Mouse (Mus musculus) lung, embryonic 16.5 days (tissue): ENCODE results near the gene Vangl2. TPM values are rescaled to one million over a fixed set of nuclear protein-coding genes. Genes with fewer than 3 reads are reported as not detected.
A peak's percentile ranks its signal among the peaks of the same experiment; 100 is the strongest.

Source experiments
- ATAC-seq: fragments of 200-750 bp; cut with Nextera tagmentation; 2 replicates; pipeline ENCODE4 v1.8.0; 2017; ENCODE audit warnings: low read depth, mild to moderate bottlenecking, moderate library complexity
- H3K27ac ChIP-seq: fragments of 300-500 bp; sonication (generic); 2 replicates; pipeline ENCODE4 v1.5.1; 2014; ENCODE audit warnings: mild to moderate bottlenecking, control low read depth, low read length
- H3K27me3 ChIP-seq: fragments of 300-500 bp; sonication (generic); 2 replicates; pipeline ENCODE4 v1.6.1; 2014; ENCODE audit warnings: low read depth, low read length, mixed read lengths; ENCODE audit not compliant: control insufficient read depth, insufficient read depth
- H3K36me3 ChIP-seq: fragments of 300-500 bp; sonication (generic); 2 replicates; pipeline ENCODE4 v1.6.1; 2014; ENCODE audit warnings: low read length; ENCODE audit not compliant: control insufficient read depth, insufficient read depth
- H3K4me1 ChIP-seq: fragments of 300-500 bp; sonication (generic); replicated peaks from 2 replicates; pipeline ENCODE4 v1.6.1; 2014; ENCODE audit warnings: low read length, mixed read lengths; ENCODE audit not compliant: control insufficient read depth, insufficient read depth
- H3K4me2 ChIP-seq: fragments of 300-500 bp; sonication (generic); 2 replicates; pipeline ENCODE4 v1.6.1; 2014; ENCODE audit warnings: low read depth, low read length, control low read depth
- H3K4me3 ChIP-seq: fragments of 300-500 bp; sonication (generic); 2 replicates; pipeline ENCODE4 v1.5.1; 2014; ENCODE audit warnings: mild to moderate bottlenecking, low read length, control low read depth
- H3K9ac ChIP-seq: fragments of 300-500 bp; sonication (generic); 2 replicates; pipeline ENCODE4 v1.6.1; 2014; ENCODE audit warnings: low read length, control low read depth
- H3K9me3 ChIP-seq: fragments of 300-500 bp; sonication (generic); 2 replicates; pipeline ENCODE4 v1.6.1; 2016; ENCODE audit warnings: low read length; ENCODE audit not compliant: control insufficient read depth
- WGBS: fragments of 180-500 bp; shearing (Covaris S2); extraction: QIAGEN DNeasy Blood & Tissue Kit; methylation state at CpG from one replicate; pipeline ENCODE4 v1.1.7; 2014; 5-methylcytosine and 5-hydroxymethylcytosine counted together
- polyA plus RNA-seq: library from polyadenylated mRNA; unstranded; fragments of >200 nt; fragmentation: Nextera tagmentation; extraction: Ambion mirVana; gene quantifications from 2 replicates; pipeline ENCODE4 v1.2.1, GENCODE M21; 2015

Vangl2 gene
- polyA plus RNA-seq, 1 experiment from 2014 or later: 12.2 TPM

GRCm38 (mm10) chr1:172019863-172020521 lies 8.3 kb downstream of the Vangl2 start:
- no peak for ATAC-seq
- 80% methylated on average over 10 of the region's 10 CpGs for WGBS
- H3K4me1 ChIP-seq: peaks cover 34% of the 10 kb centered on the region
- no peak overlapping the region for H3K9ac ChIP-seq
- H3K36me3 ChIP-seq: no peaks in the 10 kb centered on the region
- H3K4me2 ChIP-seq: no peak overlapping the region
- H3K27me3 ChIP-seq: no peaks in the 10 kb centered on the region
- H3K27ac ChIP-seq: 0 out of 2 replicates have a peak overlapping the region, but pooled peaks have one; percentile 18
- no peak overlapping the region for H3K4me3 ChIP-seq
- H3K9me3 ChIP-seq: no peaks in the 10 kb centered on the region

GRCm38 (mm10) chr1:172019339-172019738 lies 8.9 kb downstream of the Vangl2 start:
- Histone ChIP-seq H3K9ac (no peak overlapping the region), H3K36me3 (no peaks in the 10 kb centered on the region), H3K9me3 (no peaks in the 10 kb centered on the region), H3K27me3 (no peaks in the 10 kb centered on the region), H3K4me1 (peaks cover 30% of the 10 kb centered on the region), H3K27ac (0 out of 2 replicates have a peak overlapping the region, but pooled peaks have one; percentile 18), H3K4me2 (no peak overlapping the region), H3K4me3 (no peak overlapping the region)
- ATAC-seq: peak; percentile 59
- WGBS: 75% methylated on average over 4 of the region's 4 CpGs

DNA sequence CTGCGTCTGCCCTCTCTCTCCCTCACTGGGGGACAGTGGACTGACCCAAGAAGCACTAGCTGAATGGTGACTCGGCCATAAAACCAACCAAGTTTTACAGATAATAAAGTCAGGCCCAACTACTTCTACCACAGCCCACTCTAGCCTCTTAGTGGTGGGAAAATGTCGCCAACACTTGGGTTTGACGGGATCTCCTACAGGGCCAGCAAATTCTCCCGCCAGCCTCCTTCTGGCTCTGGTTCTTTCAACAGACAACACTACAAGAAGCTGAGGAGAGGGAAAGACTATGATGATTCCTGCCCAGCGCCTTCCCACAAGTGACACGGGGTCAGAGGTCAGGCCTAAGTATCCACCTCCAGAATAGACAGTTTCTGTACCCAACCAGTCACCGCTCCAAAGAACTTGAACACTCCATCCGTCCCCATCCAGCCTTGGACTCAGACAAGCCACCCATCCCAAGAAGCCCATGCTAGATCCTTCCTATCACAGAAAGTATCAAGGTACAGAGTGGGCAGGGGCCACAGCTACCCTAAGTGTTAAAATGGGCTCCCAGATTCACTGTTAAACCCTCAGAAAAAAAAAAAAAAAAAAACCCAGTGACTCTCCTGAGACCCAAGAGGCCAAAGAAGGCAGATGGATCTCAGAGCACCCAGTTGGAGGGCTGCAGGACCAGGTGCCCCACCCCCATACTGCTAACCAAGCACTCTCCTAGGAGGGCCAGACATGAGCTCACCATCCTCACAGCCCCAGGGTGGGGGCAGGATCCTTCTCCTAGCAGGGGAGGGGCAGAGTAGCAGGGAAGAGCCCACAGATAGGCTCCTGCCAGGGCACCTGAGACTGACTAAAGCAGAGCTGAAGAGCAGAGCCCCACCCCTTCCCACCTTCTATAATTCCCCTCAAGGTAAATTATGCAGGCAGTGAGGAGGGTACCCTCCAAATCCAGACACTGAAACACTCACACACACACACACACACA lies 9.6 kb downstream of the Vangl2 start:
- Histone ChIP-seq H3K9ac (no peak overlapping the region), H3K4me2 (no peak overlapping the region), H3K27ac (no peak overlapping the region; the same call in 1 of the 2 replicates), H3K9me3 (no peaks in the 10 kb centered on the region), H3K36me3 (no peaks in the 10 kb centered on the region), H3K4me3 (no peak overlapping the region), H3K27me3 (no peaks in the 10 kb centered on the region), H3K4me1 (peaks cover 28% of the 10 kb centered on the region)
- peak; percentile 41 for ATAC-seq
- WGBS: 84% methylated on average over 9 of the region's 9 CpGs

DNA sequence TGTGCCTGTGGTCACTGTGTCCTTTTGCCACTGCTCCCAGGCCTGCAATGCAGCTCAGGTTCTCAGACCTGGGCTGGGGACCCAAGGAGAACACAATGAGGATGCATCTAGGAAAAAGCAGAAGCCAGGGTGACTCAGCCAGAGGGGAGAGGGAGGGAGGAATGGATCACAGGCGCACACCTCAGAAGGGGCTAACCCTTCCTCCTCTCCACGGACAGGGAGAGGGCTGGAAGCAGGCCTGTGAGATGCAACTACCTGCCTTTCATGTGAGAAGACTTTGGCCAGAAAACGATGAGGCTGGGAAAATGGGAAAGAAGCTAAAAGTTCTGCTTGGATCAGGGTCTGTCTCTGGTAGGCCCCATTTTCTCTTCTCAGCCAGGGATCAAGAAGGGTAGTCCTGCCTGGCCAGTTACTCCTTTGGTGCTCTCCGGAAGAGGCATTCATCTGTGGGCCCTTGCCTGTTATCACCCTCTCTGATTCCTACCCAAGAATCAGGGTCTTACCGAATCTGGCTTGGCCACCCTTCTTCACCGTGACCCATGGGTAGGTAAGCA lies 10.7 kb downstream of the Vangl2 start:
- Histone ChIP-seq H3K9ac (no peak overlapping the region), H3K9me3 (no peaks in the 10 kb centered on the region), H3K27ac (no peak overlapping the region), H3K36me3 (no peaks in the 10 kb centered on the region), H3K4me2 (no peak overlapping the region), H3K4me1 (peaks cover 28% of the 10 kb centered on the region), H3K27me3 (no peaks in the 10 kb centered on the region), H3K4me3 (no peak overlapping the region)
- whole genome bisulfite sequencing: 77% methylated on average over 6 of the region's 6 CpGs
- no peak for ATAC-seq

GRCm38 (mm10) chr1:172016660-172017516 lies 11.4 kb downstream of the Vangl2 start:
- Histone ChIP-seq H3K4me3 (no peak overlapping the region), H3K9me3 (no peaks in the 10 kb centered on the region), H3K27ac (peak overlapping the region; percentile 44), H3K4me1 (peaks cover 28% of the 10 kb centered on the region), H3K27me3 (no peaks in the 10 kb centered on the region), H3K9ac (0 out of 2 replicates have a peak overlapping the region, but pooled peaks have one; percentile 3), H3K36me3 (no peaks in the 10 kb centered on the region), H3K4me2 (no peak overlapping the region)
- WGBS: 17% methylated on average over 6 of the region's 6 CpGs
- 0 out of 2 replicates have a peak, but pooled peaks have one; percentile 10 for ATAC-seq

DNA sequence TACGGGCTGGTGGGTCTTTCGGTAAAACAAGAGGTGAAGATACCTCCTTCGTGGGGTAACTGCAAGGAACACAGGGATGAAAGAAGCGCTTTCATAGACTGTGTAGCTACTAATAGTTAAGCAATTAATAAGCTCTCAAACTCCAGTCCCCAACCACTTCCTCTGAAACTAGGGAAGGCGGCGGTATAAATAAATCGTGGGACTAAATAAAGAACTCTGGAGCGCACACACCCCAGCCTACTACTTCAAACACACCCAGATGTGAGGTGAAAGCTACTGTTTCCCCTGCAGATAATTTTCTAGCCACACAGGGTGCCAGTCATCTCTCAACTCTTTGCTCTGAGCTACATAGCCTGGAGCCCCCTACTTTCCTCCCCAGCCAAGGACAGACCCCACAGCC lies 12.2 kb downstream of the Vangl2 start:
- no peak overlapping the region; the same call in 1 of the 2 replicates for H3K9ac ChIP-seq
- peaks cover 28% of the 10 kb centered on the region for H3K4me1 ChIP-seq
- ATAC-seq: no peak
- no peaks in the 10 kb centered on the region for H3K9me3 ChIP-seq
- no peaks in the 10 kb centered on the region for H3K27me3 ChIP-seq
- peak overlapping the region; percentile 44 for H3K27ac ChIP-seq
- WGBS: 31% methylated on average over 8 of the region's 8 CpGs
- H3K4me3 ChIP-seq: no peak overlapping the region
- H3K4me2 ChIP-seq: 0 out of 2 replicates have a peak overlapping the region, but pooled peaks have one; percentile 8
- 0 out of 2 replicates have a peak, but pooled peaks cover 3% of the 10 kb centered on the region for H3K36me3 ChIP-seq

DNA sequence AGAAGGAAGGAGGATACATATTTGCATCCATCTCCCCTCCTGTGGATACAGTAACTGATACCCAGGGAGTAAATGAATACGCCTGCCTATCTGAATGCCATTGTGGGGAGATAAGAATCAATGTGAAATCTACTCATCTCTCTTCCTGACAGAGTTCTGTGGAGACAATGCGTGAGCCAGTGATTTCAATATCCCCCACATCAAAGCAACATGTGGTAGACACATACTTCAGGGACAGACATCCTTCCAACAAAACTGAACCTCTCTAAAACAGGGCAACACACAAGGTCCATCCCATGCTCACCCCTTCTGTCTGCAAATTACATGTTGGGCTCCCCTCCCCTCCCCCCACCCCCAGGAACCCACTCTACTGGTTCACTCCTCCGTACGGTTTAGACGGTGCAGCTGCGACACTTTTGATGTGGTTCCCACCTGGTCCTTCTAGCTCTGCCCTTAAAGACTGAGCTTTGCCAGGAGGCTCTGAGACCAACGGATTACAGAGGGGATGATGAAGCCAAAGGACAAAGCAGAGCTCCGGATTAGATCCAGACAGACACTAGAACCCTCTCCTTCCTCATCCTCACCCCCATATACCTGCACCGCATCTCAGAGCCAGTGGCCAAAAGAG lies 12.8 kb downstream of the Vangl2 start:
- no peak overlapping the region for H3K9ac ChIP-seq
- no peak overlapping the region for H3K4me3 ChIP-seq
- H3K36me3 ChIP-seq: 0 out of 2 replicates have a peak, but pooled peaks cover 3% of the 10 kb centered on the region
- WGBS: 60% methylated on average over 9 of the region's 9 CpGs
- H3K27ac ChIP-seq: no peak overlapping the region
- H3K27me3 ChIP-seq: no peaks in the 10 kb centered on the region
- no peak overlapping the region for H3K4me2 ChIP-seq
- no peak for ATAC-seq
- no peaks in the 10 kb centered on the region for H3K9me3 ChIP-seq
- peaks cover 28% of the 10 kb centered on the region for H3K4me1 ChIP-seq

DNA sequence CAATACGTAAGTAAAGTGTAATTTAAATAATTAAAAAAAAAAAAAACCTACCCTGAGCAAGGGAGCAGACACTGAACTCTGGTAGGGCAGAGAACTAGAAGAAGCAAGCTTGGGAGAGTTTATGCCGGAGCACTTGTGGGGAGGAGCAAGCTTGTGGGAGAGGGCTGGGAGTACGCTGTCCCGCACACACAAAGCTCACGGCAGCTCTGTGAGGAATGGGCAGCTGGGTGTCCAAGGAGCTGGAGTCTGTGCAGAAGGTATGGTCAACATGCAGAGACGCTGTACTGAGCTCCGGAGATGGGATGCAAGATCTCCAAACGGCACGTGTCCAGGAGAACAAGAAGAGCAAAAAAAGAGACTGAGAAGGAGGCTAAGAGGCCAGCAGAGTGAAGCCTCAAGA lies 13.5 kb downstream of the Vangl2 start:
- ATAC-seq: no peak
- Histone ChIP-seq H3K4me1 (peaks cover 28% of the 10 kb centered on the region), H3K9ac (no peak overlapping the region), H3K4me2 (no peak overlapping the region), H3K4me3 (no peak overlapping the region), H3K27me3 (no peaks in the 10 kb centered on the region), H3K9me3 (no peaks in the 10 kb centered on the region), H3K36me3 (peaks cover 4% of the 10 kb centered on the region), H3K27ac (no peak overlapping the region)
- 79% methylated on average over 9 of the region's 9 CpGs for WGBS
